Mouse (Mus musculus) kidney, postnatal 0 days (tissue): ENCODE data around the gene Epm2aip1. TPM values are rescaled to one million over a fixed set of nuclear protein-coding genes. Genes with fewer than 3 reads are reported as not detected.

Experiments
- ATAC-seq: fragments of 200-750 bp; cut with Nextera tagmentation; replicated peaks from 2 replicates; pipeline ENCODE4 v1.8.0; 2017; ENCODE audit warnings: low read depth, moderate number of reproducible peaks, moderate TSS enrichment, moderate library complexity; ENCODE audit not compliant: low FRiP score
- DNase-seq: peaks from one replicate; pipeline ENCODE4 v3.0.0-alpha.2; 2016; ENCODE audit warnings: low spot score
- H3K27ac ChIP-seq: fragments of 300-500 bp; sonication (generic); 2 replicates; pipeline ENCODE4 v1.5.1; 2014; ENCODE audit warnings: mild to moderate bottlenecking
- H3K27me3 ChIP-seq: fragments of 300-500 bp; sonication (generic); 2 replicates; pipeline ENCODE4 v1.6.1; 2014; ENCODE audit warnings: low read length, mixed read lengths; ENCODE audit not compliant: insufficient read depth
- H3K36me3 ChIP-seq: fragments of 300-500 bp; sonication (generic); 2 replicates; pipeline ENCODE4 v1.6.1; 2014; ENCODE audit warnings: low read length, mixed read lengths; ENCODE audit not compliant: insufficient read depth
- H3K4me1 ChIP-seq: fragments of 300-500 bp; sonication (generic); replicated peaks from 2 replicates; pipeline ENCODE4 v1.6.1; 2014; ENCODE audit warnings: antibody characterized with exemption, low read length, mixed read lengths; ENCODE audit not compliant: insufficient read depth
- H3K4me2 ChIP-seq: fragments of 300-500 bp; sonication (generic); 2 replicates; pipeline ENCODE4 v1.6.1; 2014; ENCODE audit warnings: mild to moderate bottlenecking, low read length, moderate library complexity, mixed read lengths
- H3K4me3 ChIP-seq: fragments of 300-500 bp; sonication (generic); replicated peaks from 2 replicates; pipeline ENCODE4 v1.5.1; 2014; ENCODE audit warnings: low read depth, low read length
- H3K9ac ChIP-seq: fragments of 300-500 bp; sonication (generic); 2 replicates; pipeline ENCODE4 v1.6.1; 2014; ENCODE audit warnings: low read depth, low read length
- H3K9me3 ChIP-seq: fragments of 300-500 bp; sonication (generic); replicated peaks from 2 replicates; pipeline ENCODE4 v1.6.1; 2016; ENCODE audit warnings: low read length, inconsistent platforms, mixed read lengths
- CTCF ChIP-seq: IDR thresholded peaks from 2 replicates; pipeline ENCODE4 v1.5.1; 2016; ENCODE audit warnings: antibody characterized with exemption, low read depth, mild to moderate bottlenecking, moderate library complexity
- WGBS: fragments of 180-500 bp; shearing (Covaris S2); extraction: QIAGEN DNeasy Blood & Tissue Kit; methylation state at CpG from one replicate; pipeline ENCODE4 v1.1.7; 2014; 5-methylcytosine and 5-hydroxymethylcytosine counted together
- polyA plus RNA-seq: library from polyadenylated mRNA; unstranded; fragments of >200 nt; fragmentation: Nextera tagmentation; extraction: Ambion mirVana; gene quantifications from 2 replicates; pipeline ENCODE4 v1.2.1, GENCODE M21; 2015

Gene Epm2aip1
- polyA plus RNA-seq, 1 experiment from 2014 or later: 18.6 TPM

GRCm38 (mm10) chr9:111298606-111299005 lies 26.9 kb downstream of the Epm2aip1 start:
- peak; percentile 76 for DNase-seq
- 56% methylated on average over 2 of the region's 2 CpGs for WGBS
- H3K9me3 ChIP-seq: no peaks in the 10 kb centered on the region
- no peak for TF ChIP-seq CTCF
- ATAC-seq: no peak
- no peak overlapping the region for H3K4me3 ChIP-seq
- H3K4me1 ChIP-seq: no peaks in the 10 kb centered on the region
- H3K27ac ChIP-seq: no peak overlapping the region
- H3K9ac ChIP-seq: no peak overlapping the region
- no peaks in the 10 kb centered on the region for H3K36me3 ChIP-seq
- H3K4me2 ChIP-seq: no peak overlapping the region
- H3K27me3 ChIP-seq: no peaks in the 10 kb centered on the region

GRCm38 (mm10) chr9:111302196-111302831 lies 30.6 kb downstream of the Epm2aip1 start:
- H3K9me3 ChIP-seq: no peaks in the 10 kb centered on the region
- H3K9ac ChIP-seq: no peak overlapping the region
- H3K4me3 ChIP-seq: no peak overlapping the region
- H3K36me3 ChIP-seq: no peaks in the 10 kb centered on the region
- DNase-seq (no peak), ATAC-seq (no peak)
- H3K27me3 ChIP-seq: no peaks in the 10 kb centered on the region
- no peak overlapping the region for H3K27ac ChIP-seq
- no peak for TF ChIP-seq CTCF
- H3K4me2 ChIP-seq: no peak overlapping the region
- H3K4me1 ChIP-seq: no peaks in the 10 kb centered on the region
- 63% methylated on average over 12 of the region's 12 CpGs for WGBS

- whole genome bisulfite sequencing: 91% methylated on average over 6 of the region's 6 CpGs
- Histone ChIP-seq H3K4me1 (no peaks in the 10 kb centered on the region), H3K4me2 (no peak overlapping the region), H3K9ac (no peak overlapping the region), H3K9me3 (no peaks in the 10 kb centered on the region), H3K36me3 (no peaks in the 10 kb centered on the region), H3K4me3 (no peak overlapping the region), H3K27ac (no peak overlapping the region), H3K27me3 (no peaks in the 10 kb centered on the region)
- ATAC-seq (no peak), DNase-seq (no peak)
- TF ChIP-seq CTCF: no peak
These were observed 32.3 kb downstream of the Epm2aip1 start for GRCm38 (mm10) chr9:111304036-111304435.

- ATAC-seq (no peak), DNase-seq (no peak)
- peaks cover 6% of the 10 kb centered on the region; the same call in 1 of the 2 replicates for H3K27me3 ChIP-seq
- no peak overlapping the region for H3K4me2 ChIP-seq
- H3K4me3 ChIP-seq: no peak overlapping the region
- 59% methylated on average over 7 of the region's 7 CpGs for WGBS
- H3K9ac ChIP-seq: no peak overlapping the region
- H3K36me3 ChIP-seq: no peaks in the 10 kb centered on the region
- TF ChIP-seq CTCF: no peak
- no peaks in the 10 kb centered on the region for H3K4me1 ChIP-seq
- 0 out of 2 replicates have a peak, but pooled peaks cover 7% of the 10 kb centered on the region for H3K9me3 ChIP-seq
- H3K27ac ChIP-seq: no peak overlapping the region
These were observed 34.4 kb downstream of the Epm2aip1 start for GRCm38 (mm10) chr9:111306142-111306541.

GRCm38 (mm10) chr9:111311031-111311842 lies 39.5 kb downstream of the Epm2aip1 start, which contains the start of gene Trank1:
Gene Trank1 (plus strand): TSS chr9:111311739.
- no peak within 1 kb of the TSS for H3K27ac ChIP-seq
- H3K4me2 ChIP-seq: peak within 1 kb of the TSS; percentile 79
- 0 out of 2 replicates have a peak, but pooled peaks cover 7% of the 10 kb centered on the region for H3K9me3 ChIP-seq
- H3K27me3 ChIP-seq: peaks cover 38% of the 10 kb centered on the region
- H3K4me1 ChIP-seq: peaks cover 15% of the 10 kb centered on the region; the same call in 1 of the 2 replicates
- 9% methylated on average over 54 of the region's 72 CpGs for WGBS
- H3K9ac ChIP-seq: peak within 1 kb of the TSS; percentile 15
- peak within 1 kb of the TSS; percentile 47 for H3K4me3 ChIP-seq
- no peak for DNase-seq
- TF ChIP-seq CTCF: peak; percentile 5; the same call in 1 of the 2 replicates
- ATAC-seq: peak; percentile 64
- no peaks in the 10 kb centered on the region for H3K36me3 ChIP-seq

GRCm38 (mm10) chr9:111311843-111312441 lies 40.2 kb downstream of the Epm2aip1 start:
- no peak for TF ChIP-seq CTCF
- ATAC-seq (peak; percentile 46), DNase-seq (no peak)
- Histone ChIP-seq H3K4me2 (peak overlapping the region; percentile 79), H3K9me3 (0 out of 2 replicates have a peak, but pooled peaks cover 7% of the 10 kb centered on the region), H3K36me3 (no peaks in the 10 kb centered on the region), H3K27ac (no peak overlapping the region), H3K27me3 (peaks cover 38% of the 10 kb centered on the region), H3K9ac (peak overlapping the region; percentile 15), H3K4me1 (peaks cover 15% of the 10 kb centered on the region; the same call in 1 of the 2 replicates), H3K4me3 (peak overlapping the region; percentile 47)
- WGBS: 2% methylated on average over 61 of the region's 98 CpGs
